Mouse (Mus musculus) ES-Bruce4 (cell line): ENCODE data around the gene Yap1.

ENCODE experiments used
- CTCF ChIP-seq: IDR thresholded peaks from one replicate; pipeline ENCODE4 v1.8.1; 2011; ENCODE audit warnings: low read depth, low read length
- POLR2A ChIP-seq: IDR thresholded peaks from one replicate; pipeline ENCODE4 v1.8.1; 2011; ENCODE audit warnings: low read length; ENCODE audit not compliant: insufficient read depth

- TF ChIP-seq CTCF (no peak), POLR2A (no peak)
These were observed 48.0 kb downstream of the Yap1 start for GRCm38 (mm10) chr9:7956400-7956799.
